Mouse (Mus musculus) retina, adult 2 months (tissue): Measurements from ENCODE around the gene Bin2.

Source experiments
- DNase-seq: peaks from one replicate; pipeline ENCODE4 v3.0.0-alpha.2; 2012; ENCODE audit warnings: low read depth, low spot score

Bin2 gene

GRCm38 (mm10) chr15:100683041-100683440 is 13.7 kb upstream of the Bin2 start:
- peak; percentile 64 for DNase-seq

GRCm38 (mm10) chr15:100681770-100682169 is 12.4 kb upstream of the Bin2 start:
- DNase-seq: no peak

- DNase-seq: no peak
These were observed 11.0 kb upstream of the Bin2 start for GRCm38 (mm10) chr15:100680381-100680780.

GRCm38 (mm10) chr15:100679005-100679404 is 9.7 kb upstream of the Bin2 start:
- DNase-seq: no peak

- DNase-seq: no peak
These were observed 9.2 kb upstream of the Bin2 start for GRCm38 (mm10) chr15:100678581-100678980.

GRCm38 (mm10) chr15:100677675-100678074 is 8.3 kb upstream of the Bin2 start:
- DNase-seq: no peak

GRCm38 (mm10) chr15:100676521-100676920 is 7.2 kb upstream of the Bin2 start:
- DNase-seq: no peak

- DNase-seq: no peak
These were observed 6.1 kb upstream of the Bin2 start for GRCm38 (mm10) chr15:100675486-100675885.

- DNase-seq: no peak
These were observed 5.2 kb upstream of the Bin2 start for GRCm38 (mm10) chr15:100674566-100674965.

GRCm38 (mm10) chr15:100673585-100674391 is 4.4 kb upstream of the Bin2 start:
- DNase-seq: no peak

GRCm38 (mm10) chr15:100670833-100671232 is 1.5 kb upstream of the Bin2 start:
- no peak for DNase-seq

- DNase-seq: no peak
These were observed 651 bp upstream of the Bin2 start for GRCm38 (mm10) chr15:100670004-100670403.

- no peak for DNase-seq
These were observed 1.3 kb downstream of the Bin2 start for GRCm38 (mm10) chr15:100667871-100668545.

- DNase-seq: no peak
These were observed 1.9 kb downstream of the Bin2 start for GRCm38 (mm10) chr15:100667420-100667819.

GRCm38 (mm10) chr15:100666851-100667250 is 2.5 kb downstream of the Bin2 start:
- DNase-seq: no peak

GRCm38 (mm10) chr15:100666219-100666696 is 3.1 kb downstream of the Bin2 start:
- DNase-seq: no peak

GRCm38 (mm10) chr15:100665411-100666218 is 3.7 kb downstream of the Bin2 start:
- DNase-seq: no peak

GRCm38 (mm10) chr15:100664813-100665274 is 4.5 kb downstream of the Bin2 start:
- DNase-seq: no peak

GRCm38 (mm10) chr15:100660805-100661204 is 8.5 kb downstream of the Bin2 start:
- DNase-seq: no peak

- DNase-seq: no peak
These were observed 9.0 kb downstream of the Bin2 start for GRCm38 (mm10) chr15:100660306-100660705.

GRCm38 (mm10) chr15:100655201-100655600 is 14.2 kb downstream of the Bin2 start:
- no peak for DNase-seq

- no peak for DNase-seq
These were observed 15.1 kb downstream of the Bin2 start for GRCm38 (mm10) chr15:100654271-100654670.
